Mouse (Mus musculus): ENCODE data around the gene Lpcat2b.
A peak's percentile ranks its signal among the peaks of the same experiment; 100 is the strongest.

Lpcat2b gene

GRCm38 (mm10) chr5:107437464-107438281, 6.3 kb downstream of the Lpcat2b start, which contains the start of gene Btbd8:
Gene Btbd8 (plus strand): TSS chr5:107437997.
- Histone ChIP-seq H3K9me3 (ENCODE audit: low read length) (peaks cover 5% of the 10 kb centered on the region; the same call in 1 of the 2 replicates), H3K4me1 (replicated peaks; ENCODE audit: low read depth, low read length) (peaks cover 12% of the 10 kb centered on the region), H3K4me3 (replicated peaks; ENCODE audit: low read length) (peak within 1 kb of the TSS; percentile 93), H3K27me3 (ENCODE audit: insufficient read depth, low read length) (no peaks in the 10 kb centered on the region), H3K36me3 (ENCODE audit: insufficient read depth, low read length) (no peaks in the 10 kb centered on the region)
- peak; percentile 28; the same call in 1 of the 2 replicates for TF ChIP-seq POU5F1 (IDR thresholded peaks at IDR 0.05; ENCODE audit: borderline replicate concordance, low read length)
- TF ChIP-seq NANOG (IDR thresholded peaks at IDR 0.05; ENCODE audit: borderline replicate concordance, low read length) = no peak

DNA sequence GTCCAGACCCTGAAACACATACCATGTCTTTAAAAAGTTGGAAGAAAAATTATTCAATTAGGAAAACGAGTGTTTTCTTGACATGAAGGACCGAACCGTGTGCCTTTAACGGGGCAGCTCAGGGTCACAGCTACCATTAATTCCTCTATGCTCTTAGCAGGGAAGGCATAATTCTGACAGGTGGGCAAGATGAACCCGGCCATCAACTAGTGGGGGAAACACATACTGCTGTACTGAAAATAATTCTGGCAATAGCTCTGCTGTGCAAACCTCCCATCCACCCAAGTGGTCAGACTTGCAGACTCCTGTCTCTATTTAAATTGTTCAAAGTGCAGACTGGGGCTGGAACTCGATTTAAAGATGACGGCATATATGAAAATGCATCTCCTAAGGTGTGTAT, 7.0 kb downstream of the Lpcat2b start:
- H3K9me3 ChIP-seq (ENCODE audit: low read length) = peaks cover 5% of the 10 kb centered on the region; the same call in 1 of the 2 replicates
- H3K27me3 ChIP-seq (ENCODE audit: insufficient read depth, low read length) = no peaks in the 10 kb centered on the region
- no peaks in the 10 kb centered on the region for H3K36me3 ChIP-seq (ENCODE audit: insufficient read depth, low read length)
- TF ChIP-seq NANOG (IDR thresholded peaks at IDR 0.05; ENCODE audit: borderline replicate concordance, low read length) = no peak
- TF ChIP-seq CTCF (conservative IDR thresholded peaks at IDR 0.05; ENCODE audit: low read length) = no peak
- H3K4me1 ChIP-seq (replicated peaks; ENCODE audit: low read depth, low read length) = peaks cover 12% of the 10 kb centered on the region
- H3K4me3 ChIP-seq (replicated peaks; ENCODE audit: low read length) = peak overlapping the region; percentile 93

GRCm38 (mm10) chr5:107441881-107442280, 10.5 kb downstream of the Lpcat2b start:
- no peak overlapping the region for H3K4me3 ChIP-seq (replicated peaks; ENCODE audit: low read length)
- no peaks in the 10 kb centered on the region for H3K36me3 ChIP-seq (ENCODE audit: insufficient read depth, low read length)
- TF ChIP-seq POU5F1 (IDR thresholded peaks at IDR 0.05; ENCODE audit: borderline replicate concordance, low read length) = no peak
- TF ChIP-seq NANOG (IDR thresholded peaks at IDR 0.05; ENCODE audit: borderline replicate concordance, low read length) = no peak
- no peak for TF ChIP-seq CTCF (conservative IDR thresholded peaks at IDR 0.05; ENCODE audit: low read length)
- H3K27me3 ChIP-seq (ENCODE audit: insufficient read depth, low read length) = no peaks in the 10 kb centered on the region
- H3K4me1 ChIP-seq (replicated peaks; ENCODE audit: low read depth, low read length) = peaks cover 12% of the 10 kb centered on the region
- H3K9me3 ChIP-seq (ENCODE audit: low read length) = peaks cover 2% of the 10 kb centered on the region; the same call in 1 of the 2 replicates

GRCm38 (mm10) chr5:107444251-107444650, 12.9 kb downstream of the Lpcat2b start:
- TF ChIP-seq CTCF (conservative IDR thresholded peaks at IDR 0.05; ENCODE audit: low read length) = no peak
- TF ChIP-seq POU5F1 (IDR thresholded peaks at IDR 0.05; ENCODE audit: borderline replicate concordance, low read length) = no peak
- no peak for TF ChIP-seq NANOG (IDR thresholded peaks at IDR 0.05; ENCODE audit: borderline replicate concordance, low read length)
- no peaks in the 10 kb centered on the region for H3K4me1 ChIP-seq (replicated peaks; ENCODE audit: low read depth, low read length)
- no peaks in the 10 kb centered on the region for H3K9me3 ChIP-seq (ENCODE audit: low read length)
- no peak overlapping the region for H3K4me3 ChIP-seq (replicated peaks; ENCODE audit: low read length)
- no peaks in the 10 kb centered on the region for H3K27me3 ChIP-seq (ENCODE audit: insufficient read depth, low read length)
- no peaks in the 10 kb centered on the region for H3K36me3 ChIP-seq (ENCODE audit: insufficient read depth, low read length)

- Histone ChIP-seq H3K36me3 (ENCODE audit: insufficient read depth, low read length) (peaks cover 6% of the 10 kb centered on the region; the same call in 1 of the 2 replicates), H3K4me3 (replicated peaks; ENCODE audit: low read length) (no peak overlapping the region)
- no peak for TF ChIP-seq POU5F1 (IDR thresholded peaks at IDR 0.05; ENCODE audit: borderline replicate concordance, low read length)
- TF ChIP-seq NANOG (IDR thresholded peaks at IDR 0.05; ENCODE audit: borderline replicate concordance, low read length) = no peak
- no peak for TF ChIP-seq CTCF (conservative IDR thresholded peaks at IDR 0.05; ENCODE audit: low read length)
These were observed 16.6 kb downstream of the Lpcat2b start for GRCm38 (mm10) chr5:107447977-107448376.

GRCm38 (mm10) chr5:107448784-107449183, 17.4 kb downstream of the Lpcat2b start:
- Histone ChIP-seq H3K27me3 (ENCODE audit: insufficient read depth, low read length) (no peaks in the 10 kb centered on the region), H3K4me3 (replicated peaks; ENCODE audit: low read length) (no peak overlapping the region), H3K4me1 (replicated peaks; ENCODE audit: low read depth, low read length) (no peaks in the 10 kb centered on the region), H3K36me3 (ENCODE audit: insufficient read depth, low read length) (peaks cover 6% of the 10 kb centered on the region; the same call in 1 of the 2 replicates), H3K9me3 (ENCODE audit: low read length) (no peaks in the 10 kb centered on the region)
- no peak for TF ChIP-seq POU5F1 (IDR thresholded peaks at IDR 0.05; ENCODE audit: borderline replicate concordance, low read length)
- no peak for TF ChIP-seq NANOG (IDR thresholded peaks at IDR 0.05; ENCODE audit: borderline replicate concordance, low read length)
- no peak for TF ChIP-seq CTCF (conservative IDR thresholded peaks at IDR 0.05; ENCODE audit: low read length)

More at GRCm38 (mm10) chr5:107447977-107448376, 16.6 kb downstream of the Lpcat2b start:
- no peaks in the 10 kb centered on the region for H3K9me3 ChIP-seq (ENCODE audit: low read length)
- H3K27me3 ChIP-seq (ENCODE audit: insufficient read depth, low read length) = no peaks in the 10 kb centered on the region
- no peaks in the 10 kb centered on the region for H3K4me1 ChIP-seq (replicated peaks; ENCODE audit: low read depth, low read length)

DNA sequence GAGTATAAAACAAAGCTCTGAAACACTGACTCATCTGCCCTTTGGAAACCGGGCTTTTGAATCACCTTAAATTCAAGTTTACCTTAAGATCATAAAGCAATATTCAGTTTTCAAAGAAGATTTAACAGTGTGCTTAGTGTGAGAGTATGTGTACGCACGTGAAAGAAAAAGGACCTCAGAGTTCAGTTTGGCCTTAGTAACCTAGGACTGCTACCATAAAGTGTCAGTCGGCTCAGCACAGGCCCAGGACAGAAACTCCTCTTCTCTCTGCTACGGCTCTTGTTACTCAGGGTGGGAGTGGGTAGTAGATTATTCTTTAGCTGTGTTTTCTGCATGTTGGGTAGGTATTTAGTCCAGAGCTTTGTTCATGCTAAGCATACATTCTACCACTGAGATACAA, 18.3 kb downstream of the Lpcat2b start:
- Histone ChIP-seq H3K9me3 (ENCODE audit: low read length) (no peaks in the 10 kb centered on the region), H3K27me3 (ENCODE audit: insufficient read depth, low read length) (no peaks in the 10 kb centered on the region)
- TF ChIP-seq NANOG (IDR thresholded peaks at IDR 0.05; ENCODE audit: borderline replicate concordance, low read length) (no peak), CTCF (conservative IDR thresholded peaks at IDR 0.05; ENCODE audit: low read length) (no peak), POU5F1 (IDR thresholded peaks at IDR 0.05; ENCODE audit: borderline replicate concordance, low read length) (no peak)

GRCm38 (mm10) chr5:107450299-107450698, 18.9 kb downstream of the Lpcat2b start:
- peaks cover 6% of the 10 kb centered on the region; the same call in 1 of the 2 replicates for H3K36me3 ChIP-seq (ENCODE audit: insufficient read depth, low read length)
- H3K4me3 ChIP-seq (replicated peaks; ENCODE audit: low read length) = no peak overlapping the region
- no peaks in the 10 kb centered on the region for H3K4me1 ChIP-seq (replicated peaks; ENCODE audit: low read depth, low read length)
- no peaks in the 10 kb centered on the region for H3K27me3 ChIP-seq (ENCODE audit: insufficient read depth, low read length)
- H3K9me3 ChIP-seq (ENCODE audit: low read length) = no peaks in the 10 kb centered on the region
- TF ChIP-seq NANOG (IDR thresholded peaks at IDR 0.05; ENCODE audit: borderline replicate concordance, low read length) (no peak), POU5F1 (IDR thresholded peaks at IDR 0.05; ENCODE audit: borderline replicate concordance, low read length) (no peak), CTCF (conservative IDR thresholded peaks at IDR 0.05; ENCODE audit: low read length) (no peak)

More for the DNA sequence above, 18.3 kb downstream of the Lpcat2b start:
- Histone ChIP-seq H3K4me1 (replicated peaks; ENCODE audit: low read depth, low read length) (no peaks in the 10 kb centered on the region), H3K36me3 (ENCODE audit: insufficient read depth, low read length) (peaks cover 6% of the 10 kb centered on the region; the same call in 1 of the 2 replicates), H3K4me3 (replicated peaks; ENCODE audit: low read length) (no peak overlapping the region)

All from E14TG2a.4 (cell line).